29 mouse cellular contexts compared by ENCODE assay signal in genomic region chr12:89553223-89553880, GRCm38 (mm10).
DNase-seq lines count a peak whose midpoint lies in the region; ATAC-seq and TF ChIP-seq lines count a peak whose summit lies in the region.
"Had no signal": no experiment of that assay in that cellular context is flagged by ENCODE, and none has a peak within 500 bp of the region (broad histone marks: within the 10 kb centered on the region; RNA-seq: fewer than 3 reads in every experiment).

No protein-coding gene starts in this region.

- H3K36me3 ChIP-seq in hindbrain, postnatal 0 days (ENCODE audit: insufficient read depth, low read length) = no peaks in the 10 kb centered on the region
- no peaks in the 10 kb centered on the region for H3K36me3 ChIP-seq in hindbrain, embryonic 12.5 days
- no peaks in the 10 kb centered on the region for H3K36me3 ChIP-seq in kidney, embryonic 16.5 days (ENCODE audit: insufficient read depth, low read length)
- H3K36me3 ChIP-seq: hindbrain, embryonic 10.5 days; limb, embryonic 10.5 days; limb, embryonic 15.5 days; liver, embryonic 13.5 days; midbrain, embryonic 13.5 days; neural tube, embryonic 15.5 days had no signal

- peak; percentile 57 for DNase-seq in hindbrain, postnatal 0 days (ENCODE audit: low spot score)
- DNase-seq in cerebellum, adult 11-12 months = peak; percentile 85
- peak; percentile 90 for DNase-seq in cerebellum, adult 9-11 months
- DNase-seq in retina, embryonic 14.5 days (ENCODE audit: low spot score) = peak; percentile 44
- DNase-seq in right cerebral cortex, postnatal 25 days = no peak
- DNase-seq in thymus, postnatal 14 days = no peak
- DNase-seq: adrenal gland, postnatal 14 days; gastrocnemius, postnatal 14 days; heart, postnatal 14 days; kidney, postnatal 25 days; liver, embryonic 13.5 days; lung, adult 18-20 months; lung, postnatal 4 days; right cerebral cortex, adult 18-20 months; right cerebral cortex, postnatal 4 days; thymus, adult 2 months had no signal

- WGBS in hindbrain, postnatal 0 days = 47% methylated on average over 4 of the region's 4 CpGs
- 57% methylated on average over 4 of the region's 4 CpGs for WGBS in hindbrain, embryonic 12.5 days
- 34% methylated on average over 4 of the region's 4 CpGs for WGBS in kidney, embryonic 16.5 days

- H3K4me2 ChIP-seq in hindbrain, postnatal 0 days (ENCODE audit: low read depth, low read length) = no peak overlapping the region
- no peak overlapping the region for H3K4me2 ChIP-seq in hindbrain, embryonic 12.5 days (replicated peaks)
- H3K4me2 ChIP-seq in kidney, embryonic 16.5 days (replicated peaks; ENCODE audit: low read depth, low read length) = no peak overlapping the region
- H3K4me2 ChIP-seq: forebrain, embryonic 13.5 days; limb, embryonic 15.5 days; liver, embryonic 13.5 days; midbrain, embryonic 13.5 days; neural tube, embryonic 15.5 days had no signal

- H3K9me3 ChIP-seq in hindbrain, postnatal 0 days (ENCODE audit: low read length) = no peaks in the 10 kb centered on the region
- H3K9me3 ChIP-seq in hindbrain, embryonic 12.5 days (replicated peaks) = no peaks in the 10 kb centered on the region
- H3K9me3 ChIP-seq in kidney, embryonic 16.5 days (ENCODE audit: low read length) = no peaks in the 10 kb centered on the region
- H3K9me3 ChIP-seq: forebrain, embryonic 13.5 days; hindbrain, embryonic 10.5 days; limb, embryonic 10.5 days; limb, embryonic 15.5 days; liver, embryonic 13.5 days; midbrain, embryonic 13.5 days; neural tube, embryonic 15.5 days had no signal

- H3K27ac ChIP-seq in hindbrain, postnatal 0 days = no peak overlapping the region
- H3K27ac ChIP-seq in hindbrain, embryonic 12.5 days = no peak overlapping the region
- H3K27ac ChIP-seq in kidney, embryonic 16.5 days (ENCODE audit: low read length) = no peak overlapping the region
- H3K27ac ChIP-seq: forebrain, embryonic 13.5 days; hindbrain, embryonic 10.5 days; layer of hippocampus, adult 2 months; limb, embryonic 10.5 days; limb, embryonic 15.5 days; liver, embryonic 13.5 days; midbrain, embryonic 13.5 days; neural tube, embryonic 15.5 days; stomach, postnatal 0 days had no signal

- no peak for TF ChIP-seq CTCF in hindbrain, postnatal 0 days (IDR thresholded peaks at IDR 0.05; ENCODE audit: low read depth)

- ATAC-seq in hindbrain, postnatal 0 days = peak; percentile 83
- no peak for ATAC-seq in hindbrain, embryonic 12.5 days (ENCODE audit: low FRiP score)
- ATAC-seq in kidney, embryonic 16.5 days (ENCODE audit: low FRiP score, low TSS enrichment) = no peak
- ATAC-seq: forebrain, embryonic 13.5 days; intestine, postnatal 0 days; lung, postnatal 0 days; midbrain, embryonic 13.5 days; Patski had no signal

- H3K4me1 ChIP-seq in hindbrain, postnatal 0 days (ENCODE audit: insufficient read depth, low read length) = no peaks in the 10 kb centered on the region
- no peaks in the 10 kb centered on the region for H3K4me1 ChIP-seq in hindbrain, embryonic 12.5 days
- no peaks in the 10 kb centered on the region for H3K4me1 ChIP-seq in kidney, embryonic 16.5 days (ENCODE audit: insufficient read depth, low read length)
- H3K4me1 ChIP-seq: forebrain, embryonic 13.5 days; hindbrain, embryonic 10.5 days; limb, embryonic 10.5 days; limb, embryonic 15.5 days; liver, embryonic 13.5 days; neural tube, embryonic 15.5 days had no signal

- no peak overlapping the region for H3K9ac ChIP-seq in hindbrain, postnatal 0 days (replicated peaks; ENCODE audit: low read length)
- no peak overlapping the region for H3K9ac ChIP-seq in hindbrain, embryonic 12.5 days
- no peak overlapping the region for H3K9ac ChIP-seq in kidney, embryonic 16.5 days (replicated peaks; ENCODE audit: low read length)
- H3K9ac ChIP-seq: forebrain, embryonic 13.5 days; limb, embryonic 15.5 days; liver, embryonic 13.5 days; midbrain, embryonic 13.5 days; neural tube, embryonic 15.5 days had no signal

- H3K27me3 ChIP-seq in hindbrain, postnatal 0 days (ENCODE audit: insufficient read depth, low read length) = no peaks in the 10 kb centered on the region
- no peaks in the 10 kb centered on the region for H3K27me3 ChIP-seq in hindbrain, embryonic 12.5 days
- H3K27me3 ChIP-seq in kidney, embryonic 16.5 days (ENCODE audit: insufficient read depth, low read length) = no peaks in the 10 kb centered on the region
- H3K27me3 ChIP-seq: forebrain, embryonic 13.5 days; limb, embryonic 15.5 days; liver, embryonic 13.5 days; midbrain, embryonic 13.5 days; neural tube, embryonic 15.5 days had no signal

- H3K4me3 ChIP-seq in hindbrain, postnatal 0 days (ENCODE audit: low read length) = no peak overlapping the region
- H3K4me3 ChIP-seq in hindbrain, embryonic 12.5 days = no peak overlapping the region
- H3K4me3 ChIP-seq in kidney, embryonic 16.5 days (ENCODE audit: low read length) = no peak overlapping the region
- H3K4me3 ChIP-seq: forebrain, embryonic 13.5 days; hindbrain, embryonic 10.5 days; layer of hippocampus, adult 2 months; limb, embryonic 10.5 days; limb, embryonic 15.5 days; liver, embryonic 13.5 days; midbrain, embryonic 13.5 days; neural tube, embryonic 15.5 days had no signal

Comparison
In these comparisons a context has a peak if more than half of its experiments do, and no peak if none do; other contexts are left out.
1. DNase-seq: peak in hindbrain, postnatal 0 days (single experiment), cerebellum, adult 11-12 months (single experiment), cerebellum, adult 9-11 months (single experiment) and retina, embryonic 14.5 days (single experiment); none in right cerebral cortex, postnatal 25 days (single experiment) and thymus, postnatal 14 days (single experiment).